Mouse (Mus musculus) lung, postnatal 0 days (tissue): ENCODE measurements around the gene C2cd2.

Source experiments
- CTCF ChIP-seq: IDR thresholded peaks from 2 replicates; pipeline ENCODE4 v1.5.1; 2016; ENCODE audit warnings: antibody characterized with exemption, mild to moderate bottlenecking
- EP300 ChIP-seq: IDR thresholded peaks from 2 replicates; pipeline ENCODE4 v1.6.1; 2016; ENCODE audit warnings: antibody characterized with exemption, mild to moderate bottlenecking, control low read depth

GRCm38 (mm10) chr16:97907496-97907895, 54.9 kb downstream of the C2cd2 start:
- TF ChIP-seq CTCF (no peak), EP300 (no peak)
